Mouse (Mus musculus) layer of hippocampus, adult 9-11 months (tissue): ENCODE results near the gene Abca1.

Experiments
- DNase-seq: peaks from one replicate; pipeline ENCODE4 v3.0.0; 2022

Gene Abca1

GRCm38 (mm10) chr4:53120038-53120685 lies 39.5 kb downstream of the Abca1 start:
- peak; percentile 47 for DNase-seq

GRCm38 (mm10) chr4:53118643-53119042 lies 41.1 kb downstream of the Abca1 start:
- no peak for DNase-seq

- no peak for DNase-seq
Measured at GRCm38 (mm10) chr4:53117610-53118009, 42.1 kb downstream of the Abca1 start.

GRCm38 (mm10) chr4:53117076-53117475 lies 42.6 kb downstream of the Abca1 start:
- no peak for DNase-seq

GRCm38 (mm10) chr4:53115866-53116265 lies 43.8 kb downstream of the Abca1 start:
- peak; percentile 77 for DNase-seq

GRCm38 (mm10) chr4:53115410-53115809 lies 44.3 kb downstream of the Abca1 start:
- DNase-seq: no peak

- DNase-seq: no peak
Measured at GRCm38 (mm10) chr4:53111919-53112355, 47.8 kb downstream of the Abca1 start.

- no peak for DNase-seq
Measured at GRCm38 (mm10) chr4:53110356-53110755, 49.3 kb downstream of the Abca1 start.

- no peak for DNase-seq
Measured at GRCm38 (mm10) chr4:53109381-53109928, 50.2 kb downstream of the Abca1 start.

GRCm38 (mm10) chr4:53108194-53108593 lies 51.5 kb downstream of the Abca1 start:
- DNase-seq: no peak

- DNase-seq: no peak
Measured at GRCm38 (mm10) chr4:53106732-53107131, 53.0 kb downstream of the Abca1 start.

GRCm38 (mm10) chr4:53106071-53106470 lies 53.6 kb downstream of the Abca1 start:
- DNase-seq: no peak

- DNase-seq: no peak
Measured at GRCm38 (mm10) chr4:53104634-53105033, 55.1 kb downstream of the Abca1 start.

GRCm38 (mm10) chr4:53102529-53102928 lies 57.2 kb downstream of the Abca1 start:
- no peak for DNase-seq

- no peak for DNase-seq
Measured at GRCm38 (mm10) chr4:53101306-53101705, 58.4 kb downstream of the Abca1 start.

GRCm38 (mm10) chr4:53100492-53100891 lies 59.2 kb downstream of the Abca1 start:
- no peak for DNase-seq

GRCm38 (mm10) chr4:53094850-53095249 lies 64.8 kb downstream of the Abca1 start:
- DNase-seq: no peak

- DNase-seq: no peak
Measured at GRCm38 (mm10) chr4:53094331-53094730, 65.4 kb downstream of the Abca1 start.

GRCm38 (mm10) chr4:53093615-53094014 lies 66.1 kb downstream of the Abca1 start:
- DNase-seq: no peak

GRCm38 (mm10) chr4:53089641-53090040 lies 70.1 kb downstream of the Abca1 start:
- DNase-seq: no peak

- no peak for DNase-seq
Measured at GRCm38 (mm10) chr4:53088999-53089398, 70.7 kb downstream of the Abca1 start.

- DNase-seq: no peak
Measured at GRCm38 (mm10) chr4:53086636-53087035, 73.1 kb downstream of the Abca1 start.

GRCm38 (mm10) chr4:53085634-53086033 lies 74.1 kb downstream of the Abca1 start:
- DNase-seq: no peak

GRCm38 (mm10) chr4:53083071-53083470 lies 76.6 kb downstream of the Abca1 start:
- no peak for DNase-seq

GRCm38 (mm10) chr4:53082451-53082850 lies 77.2 kb downstream of the Abca1 start:
- DNase-seq: no peak
